Mouse (Mus musculus) liver, embryonic 11.5 days (tissue): ENCODE measurements at regions not wholly inside any gene's neighbourhood (a gene's known extent, or its start where the extent isn't known, plus 50 kb on each side); places are given as distances from the start of the nearest gene placed in this dataset.

Source experiments
- ATAC-seq: fragments of 200-750 bp; cut with Nextera tagmentation; replicated peaks from 2 replicates; pipeline ENCODE4 v1.8.0; 2017; ENCODE audit warnings: moderate number of reproducible peaks, mild to moderate bottlenecking, moderate TSS enrichment, moderate library complexity; ENCODE audit not compliant: low FRiP score
- DNase-seq: peaks from one replicate; pipeline ENCODE4 v3.0.0-alpha.2; 2017; ENCODE audit warnings: low spot score
- H3K27ac ChIP-seq: fragments of 300-500 bp; sonication (generic); 2 replicates; pipeline ENCODE4 v1.5.1; 2014; ENCODE audit warnings: mild to moderate bottlenecking, low read depth, low read length, control low read depth
- H3K27me3 ChIP-seq: fragments of 300-500 bp; sonication (generic); replicated peaks from 2 replicates; pipeline ENCODE4 v1.6.1; 2014; ENCODE audit warnings: low read length, mixed read lengths; ENCODE audit not compliant: control insufficient read depth, insufficient read depth
- H3K36me3 ChIP-seq: fragments of 300-500 bp; sonication (generic); 2 replicates; pipeline ENCODE4 v1.6.1; 2014; ENCODE audit warnings: mild to moderate bottlenecking, low read length, moderate library complexity, mixed read lengths; ENCODE audit not compliant: control insufficient read depth, insufficient read depth
- H3K4me1 ChIP-seq: fragments of 300-500 bp; sonication (generic); replicated peaks from 2 replicates; pipeline ENCODE4 v1.6.1; 2014; ENCODE audit warnings: low read length, mixed read lengths; ENCODE audit not compliant: control insufficient read depth, insufficient read depth
- H3K4me2 ChIP-seq: fragments of 300-500 bp; sonication (generic); 2 replicates; pipeline ENCODE4 v1.6.1; 2014; ENCODE audit warnings: mild to moderate bottlenecking, control low read depth, moderate library complexity
- H3K4me3 ChIP-seq: fragments of 300-500 bp; sonication (generic); 2 replicates; pipeline ENCODE4 v1.5.1; 2014; ENCODE audit warnings: low read depth, low read length, control low read depth
- H3K9ac ChIP-seq: fragments of 300-500 bp; sonication (generic); 2 replicates; pipeline ENCODE4 v1.6.1; 2014; ENCODE audit warnings: low read depth, low read length, control low read depth
- H3K9me3 ChIP-seq: fragments of 300-500 bp; sonication (generic); 2 replicates; pipeline ENCODE4 v1.6.1; 2016; ENCODE audit warnings: low read length, inconsistent platforms, mixed read lengths; ENCODE audit not compliant: control insufficient read depth
- WGBS: fragments of 180-500 bp; shearing (Covaris S2); extraction: QIAGEN DNeasy Blood & Tissue Kit; methylation state at CpG from one replicate; pipeline ENCODE4 v1.1.7; 2014; 5-methylcytosine and 5-hydroxymethylcytosine counted together

DNA sequence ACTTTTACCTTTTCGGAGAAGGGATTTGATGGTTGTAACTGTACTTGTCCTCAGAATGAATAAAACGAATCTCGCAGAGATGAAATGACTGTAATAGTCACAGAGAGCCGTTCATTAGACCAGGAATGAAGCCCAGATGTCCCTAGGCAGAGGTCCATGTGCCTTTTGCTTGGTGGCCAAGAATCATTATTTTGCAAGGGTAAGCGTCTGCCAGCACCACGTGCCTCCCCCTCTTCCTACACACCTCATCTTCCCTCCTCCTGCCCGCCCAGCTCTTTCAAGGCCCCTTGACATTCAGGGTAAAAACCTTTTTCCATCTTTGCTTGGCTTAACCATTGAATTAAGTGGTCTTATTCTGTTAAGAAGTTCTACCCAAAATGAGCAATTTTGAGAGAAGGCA is 161.1 kb upstream of the Rad23b start:
- no peak for ATAC-seq

DNA sequence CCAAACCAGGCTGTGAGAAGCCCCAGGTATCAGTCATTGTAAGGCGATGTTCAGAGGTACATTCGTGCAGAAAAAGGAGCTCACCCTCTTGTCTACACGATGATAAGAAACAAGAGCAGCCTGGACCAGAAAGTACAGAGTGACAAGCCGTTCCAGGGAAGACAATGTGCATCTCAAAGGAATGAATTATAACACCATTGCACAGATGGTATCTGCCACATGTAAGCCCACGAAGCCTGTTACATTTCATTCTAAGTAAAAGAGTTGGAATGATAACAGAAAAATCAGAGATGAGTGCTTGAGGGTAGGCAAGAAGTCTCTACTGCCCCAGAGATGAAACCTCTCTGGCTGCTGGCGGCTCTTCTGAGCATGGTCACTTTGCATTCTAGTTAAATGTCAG is 159.3 kb upstream of the Rad23b start:
- 70% methylated on average over 6 of the region's 6 CpGs for WGBS
- H3K9ac ChIP-seq = no peak overlapping the region
- no peaks in the 10 kb centered on the region for H3K36me3 ChIP-seq
- H3K9me3 ChIP-seq = no peaks in the 10 kb centered on the region
- DNase-seq = no peak
- no peaks in the 10 kb centered on the region for H3K27me3 ChIP-seq
- H3K4me3 ChIP-seq = no peak overlapping the region
- H3K4me1 ChIP-seq = no peaks in the 10 kb centered on the region
- ATAC-seq = no peak
- H3K27ac ChIP-seq = no peak overlapping the region
- no peak overlapping the region for H3K4me2 ChIP-seq

More for the DNA sequence above, 161.1 kb upstream of the Rad23b start:
- WGBS = 82% methylated on average over 7 of the region's 7 CpGs
- Histone ChIP-seq H3K36me3 (no peaks in the 10 kb centered on the region), H3K27ac (no peak overlapping the region), H3K9me3 (no peaks in the 10 kb centered on the region), H3K9ac (no peak overlapping the region), H3K4me2 (no peak overlapping the region), H3K4me3 (no peak overlapping the region), H3K4me1 (no peaks in the 10 kb centered on the region), H3K27me3 (no peaks in the 10 kb centered on the region)
- no peak for DNase-seq

DNA sequence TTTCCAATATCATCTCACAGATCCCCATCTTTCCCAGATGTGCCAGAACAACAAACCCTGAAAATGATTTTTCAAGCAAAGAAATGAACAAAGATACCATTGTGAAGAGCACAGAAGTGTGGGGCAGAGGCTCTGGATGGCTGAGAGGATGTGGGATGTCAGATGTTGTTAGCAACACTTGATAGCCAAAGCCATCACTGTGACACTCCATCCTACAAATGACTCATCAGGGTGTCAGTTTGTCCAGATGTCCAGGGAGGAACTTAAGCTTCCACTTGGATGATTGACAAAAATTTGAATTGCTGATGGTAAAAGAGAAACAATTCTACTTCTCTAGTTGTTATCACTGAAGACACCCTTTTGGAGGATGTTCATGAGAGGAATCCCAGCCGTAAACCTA is 155.8 kb upstream of the Rad23b start:
- Histone ChIP-seq H3K27me3 (no peaks in the 10 kb centered on the region), H3K4me1 (no peaks in the 10 kb centered on the region), H3K9ac (no peak overlapping the region), H3K27ac (no peak overlapping the region), H3K9me3 (no peaks in the 10 kb centered on the region), H3K4me2 (no peak overlapping the region), H3K36me3 (no peaks in the 10 kb centered on the region), H3K4me3 (no peak overlapping the region)
- ATAC-seq = no peak
- 79% methylated on average over 1 of the region's 1 CpGs for WGBS
- no peak for DNase-seq

DNA sequence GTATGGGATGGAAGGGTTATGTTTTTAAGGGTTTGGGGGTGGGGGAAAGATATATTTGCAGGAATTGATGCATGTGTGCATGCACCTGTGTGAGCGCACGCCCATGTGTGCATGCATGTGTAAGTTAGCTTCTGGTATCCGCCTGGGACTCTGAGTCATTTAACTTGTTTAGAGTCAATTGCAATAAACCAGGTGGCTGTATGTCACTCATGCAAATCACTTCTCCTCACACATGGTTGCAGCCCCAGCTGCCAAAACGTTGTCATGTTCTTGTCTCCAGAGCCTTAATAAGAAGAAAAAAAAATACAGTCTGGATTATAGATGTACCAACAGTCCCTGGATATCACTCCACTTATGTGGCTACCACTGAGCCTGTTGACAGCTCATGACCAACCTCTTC is 155.3 kb upstream of the Rad23b start:
- Histone ChIP-seq H3K27me3 (no peaks in the 10 kb centered on the region), H3K36me3 (no peaks in the 10 kb centered on the region), H3K9me3 (no peaks in the 10 kb centered on the region), H3K27ac (no peak overlapping the region), H3K9ac (no peak overlapping the region), H3K4me3 (no peak overlapping the region), H3K4me2 (no peak overlapping the region), H3K4me1 (no peaks in the 10 kb centered on the region)
- DNase-seq = no peak
- WGBS = 77% methylated on average over 4 of the region's 4 CpGs
- no peak for ATAC-seq

DNA sequence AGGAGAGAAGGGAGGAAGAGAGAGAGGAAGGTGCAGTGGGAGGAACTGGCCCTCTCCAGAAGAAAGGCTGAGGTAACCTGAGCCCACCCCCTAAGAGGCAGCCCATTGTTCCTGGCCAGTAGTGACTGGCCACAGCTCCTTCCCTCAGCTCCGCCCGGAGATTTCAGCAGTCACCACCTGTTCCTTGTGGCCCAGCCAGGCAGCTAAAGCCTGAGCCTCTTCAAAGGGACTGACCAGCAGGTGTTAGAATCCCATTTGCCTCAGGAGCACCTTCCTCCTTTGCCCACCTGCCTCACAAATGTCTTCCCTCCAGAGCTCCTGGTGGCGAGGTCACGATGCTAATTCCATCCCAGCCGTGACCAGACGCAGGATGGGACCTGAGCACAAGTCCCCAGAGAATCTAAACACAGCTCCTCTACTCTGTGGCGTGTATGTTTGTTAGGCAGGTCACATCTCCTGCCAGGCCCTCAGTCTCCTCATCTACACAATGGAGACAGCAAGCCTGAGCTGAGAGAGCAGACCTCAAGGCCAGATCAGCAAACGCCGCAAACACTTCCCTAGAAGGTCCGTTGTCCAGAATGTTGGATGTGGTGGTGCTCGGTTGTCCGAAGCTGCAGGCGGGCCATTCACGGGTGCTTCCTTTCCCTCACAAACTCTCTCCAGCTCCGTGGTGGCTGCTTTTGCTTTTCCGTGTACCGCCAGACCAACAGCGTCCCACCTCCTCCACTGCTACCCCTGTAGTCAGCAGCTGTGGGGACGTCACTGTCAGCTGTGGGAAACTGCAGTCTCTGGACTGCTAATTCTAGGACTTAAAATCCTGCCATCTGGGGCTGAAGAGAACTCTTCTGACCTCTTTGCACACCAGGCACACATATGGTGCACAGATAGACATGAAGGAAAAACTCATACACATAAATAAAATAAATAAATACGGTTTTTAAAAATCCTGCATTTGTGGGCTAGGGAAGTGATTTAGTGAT is 145.8 kb upstream of the Rad23b start:
- no peak for ATAC-seq
- no peak for DNase-seq
- 51% methylated on average over 20 of the region's 20 CpGs for WGBS

DNA sequence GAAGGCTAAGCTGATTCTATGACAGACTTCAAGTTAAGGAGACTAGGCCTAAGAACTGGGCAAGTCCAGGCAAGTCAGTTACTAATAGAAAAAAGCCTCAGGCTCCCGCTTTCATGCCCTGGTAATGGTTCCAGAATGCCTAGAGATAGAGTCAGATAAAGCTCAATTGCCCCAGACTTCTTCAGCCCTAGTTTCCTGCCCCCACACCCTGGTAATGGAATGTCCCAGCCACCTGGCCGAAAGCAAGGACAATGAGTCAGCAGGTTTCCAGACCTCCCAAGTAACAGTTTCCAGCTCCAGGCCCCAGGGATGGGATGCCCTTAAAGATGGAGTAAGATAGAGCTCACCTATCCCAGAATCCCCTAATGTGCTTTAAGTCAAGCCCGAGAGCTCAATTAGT is 143.6 kb upstream of the Rad23b start:
- H3K9ac ChIP-seq = no peak overlapping the region
- no peak for ATAC-seq
- no peaks in the 10 kb centered on the region for H3K4me1 ChIP-seq
- WGBS = 73% methylated on average over 3 of the region's 3 CpGs
- no peak overlapping the region for H3K27ac ChIP-seq
- H3K36me3 ChIP-seq = no peaks in the 10 kb centered on the region
- DNase-seq = no peak
- H3K27me3 ChIP-seq = no peaks in the 10 kb centered on the region
- H3K9me3 ChIP-seq = no peaks in the 10 kb centered on the region
- H3K4me3 ChIP-seq = no peak overlapping the region
- H3K4me2 ChIP-seq = no peak overlapping the region

More for the DNA sequence above, 145.8 kb upstream of the Rad23b start:
- H3K4me1 ChIP-seq = no peaks in the 10 kb centered on the region
- no peak overlapping the region for H3K4me2 ChIP-seq
- no peaks in the 10 kb centered on the region for H3K27me3 ChIP-seq
- H3K9ac ChIP-seq = no peak overlapping the region
- H3K9me3 ChIP-seq = no peaks in the 10 kb centered on the region
- no peak overlapping the region for H3K27ac ChIP-seq
- no peaks in the 10 kb centered on the region for H3K36me3 ChIP-seq
- H3K4me3 ChIP-seq = no peak overlapping the region

DNA sequence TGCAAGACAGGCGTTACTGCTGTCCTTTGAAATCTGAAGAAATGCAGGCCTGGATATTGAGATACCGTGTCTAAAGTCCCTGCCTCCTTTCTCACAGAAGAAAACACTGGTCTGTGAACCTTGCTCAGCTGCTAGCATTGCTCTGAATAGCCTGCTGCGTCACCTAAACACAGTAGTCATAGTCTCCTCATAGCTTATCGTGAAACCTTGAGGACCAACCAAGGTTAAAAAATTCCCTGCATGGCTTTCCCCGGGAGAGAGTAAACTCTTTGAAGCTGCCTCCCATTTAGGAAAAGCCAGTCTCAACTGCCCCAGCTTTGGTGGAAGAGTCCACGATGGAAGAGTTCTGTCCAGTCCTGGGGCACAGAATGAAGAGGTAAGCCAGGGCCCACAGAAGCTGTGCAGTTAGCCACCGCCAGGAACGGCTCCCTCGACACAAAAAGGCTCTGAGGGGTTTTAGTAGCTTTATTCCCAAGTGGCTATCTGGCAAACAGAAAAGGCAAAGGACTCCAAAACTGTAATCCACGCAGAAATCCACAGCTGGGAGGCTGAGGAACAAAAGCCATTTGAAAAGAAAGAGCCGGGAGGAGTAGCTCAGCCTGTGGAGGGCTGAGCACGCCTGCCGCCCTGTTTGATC is 142.0 kb upstream of the Rad23b start:
- H3K27me3 ChIP-seq = no peaks in the 10 kb centered on the region
- no peaks in the 10 kb centered on the region for H3K36me3 ChIP-seq
- DNase-seq (no peak), ATAC-seq (no peak)
- H3K4me2 ChIP-seq = no peak overlapping the region
- no peaks in the 10 kb centered on the region for H3K9me3 ChIP-seq
- no peak overlapping the region for H3K9ac ChIP-seq
- H3K27ac ChIP-seq = no peak overlapping the region
- no peaks in the 10 kb centered on the region for H3K4me1 ChIP-seq
- WGBS = 53% methylated on average over 13 of the region's 13 CpGs
- H3K4me3 ChIP-seq = no peak overlapping the region

DNA sequence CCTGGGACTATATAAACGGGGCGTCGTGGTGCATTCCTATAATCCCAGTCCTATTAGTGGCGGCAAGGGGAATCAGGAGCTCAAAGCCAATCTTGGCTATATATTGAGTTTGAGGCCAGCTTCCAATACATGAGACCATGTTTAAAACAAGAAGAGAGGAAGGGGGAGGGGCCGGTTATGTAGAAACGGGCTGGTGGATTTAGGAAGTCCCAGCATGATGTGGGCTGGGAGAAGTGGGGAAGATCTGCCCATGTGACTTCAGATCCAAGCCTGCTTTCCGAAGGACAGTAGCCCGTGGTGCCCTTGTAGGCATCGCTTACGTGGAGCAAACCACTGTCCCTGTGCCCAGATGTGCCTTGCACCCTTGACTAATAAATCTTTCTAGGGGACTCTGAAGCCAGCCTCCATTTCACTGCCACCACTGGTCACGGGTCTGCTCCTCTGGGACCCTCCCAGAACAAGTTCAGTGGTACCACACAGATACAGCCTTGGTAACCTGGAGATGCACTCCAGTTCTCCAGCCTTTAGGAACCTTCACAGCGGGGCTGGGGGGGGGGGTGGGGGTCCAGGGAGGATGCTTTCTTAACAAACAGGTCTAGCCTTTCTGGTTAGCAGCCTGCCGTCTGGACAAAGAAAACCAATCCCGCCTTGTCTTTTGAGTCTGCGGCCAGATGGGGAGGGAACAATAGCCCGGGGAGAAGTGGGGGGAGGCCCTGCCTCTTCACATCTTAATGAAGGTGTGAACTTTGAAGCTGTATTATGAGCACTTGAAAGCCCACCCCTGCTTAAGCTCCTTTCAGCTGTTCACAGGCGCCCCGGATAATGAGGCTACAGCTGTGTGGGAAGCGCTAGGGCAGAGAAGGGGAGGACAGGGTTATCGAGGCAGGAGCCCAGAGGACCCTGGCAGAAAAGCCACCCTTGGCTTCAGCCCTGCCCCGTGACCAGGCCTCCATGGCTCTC is 141.2 kb upstream of the Rad23b start:
- H3K4me3 ChIP-seq = no peak overlapping the region
- no peaks in the 10 kb centered on the region for H3K27me3 ChIP-seq
- no peak overlapping the region for H3K4me2 ChIP-seq
- no peak overlapping the region for H3K27ac ChIP-seq
- DNase-seq (no peak), ATAC-seq (no peak)
- no peak overlapping the region for H3K9ac ChIP-seq
- H3K9me3 ChIP-seq = no peaks in the 10 kb centered on the region
- no peaks in the 10 kb centered on the region for H3K36me3 ChIP-seq
- 20% methylated on average over 21 of the region's 21 CpGs for WGBS
- no peaks in the 10 kb centered on the region for H3K4me1 ChIP-seq
